Mouse (Mus musculus): ENCODE data around the gene Echs1. TPM values are rescaled to one million over a fixed set of nuclear protein-coding genes. Genes with fewer than 3 reads are reported as not detected.

The Echs1 gene
- total and polyA plus RNA-seq, 3 experiments, result 43.3 to 72.0 (median 47.8) TPM

GRCm38 (mm10) chr7:140153383-140153782, 37.1 kb upstream of the Echs1 start:
- Histone ChIP-seq H3K27me3 (replicated peaks) (peaks cover 12% of the 10 kb centered on the region), H3K4me3 (replicated peaks in 1 of 3; ENCODE audit: low read depth in 2 of 3, low read length in 2 of 3, poor library complexity in 1 of 3) (no peak overlapping the region), H3K9me3 (replicated peaks; ENCODE audit: low read length) (no peaks in the 10 kb centered on the region), H3K27ac (ENCODE audit: insufficient read depth, low read depth) (no peak overlapping the region), H3K36me3 (replicated peaks in 1 of 2; ENCODE audit: control insufficient read depth in 1 of 2, insufficient read depth in 1 of 2, low read length in 1 of 2) (peaks cover 9 to 43% of the 10 kb centered on the region in 2 experiments), H3K4me1 (ENCODE audit: control insufficient read depth in 1 of 2, insufficient read depth in 2 of 2) (no peaks in the 10 kb centered on the region), H3K79me2 (replicated peaks; ENCODE audit: control insufficient read depth, extremely low read depth, insufficient read depth, poor library complexity, severe bottlenecking) (no peaks in the 10 kb centered on the region), H3K9ac (ENCODE audit: insufficient read depth, low read depth) (no peak overlapping the region), H3K4me2 (ENCODE audit: insufficient read depth, low read depth, poor library complexity, severe bottlenecking) (no peak overlapping the region)
- DNase-seq (ENCODE audit: extremely low read depth), result no peak
- in situ Hi-C loops (cut with MboI; ENCODE audit: low pct_ligation_motif_present, low pct_unique_long_range_greater_than_20kb, low sequenced_read_pairs) (no loop called here), dilution Hi-C loops (cut with MboI; ENCODE audit: extremely low pct_ligation_motif_present, extremely low pct_unique_long_range_greater_than_20kb, low sequenced_read_pairs) (no loop called here)
- TF ChIP-seq ZC3H11A (IDR thresholded peaks at IDR 0.05; ENCODE audit: low read depth, low read length), result no peak
- TF ChIP-seq POLR2AphosphoS2 (IDR thresholded peaks at IDR 0.05; ENCODE audit: low read depth, low read length), result no peak
- TF ChIP-seq NELFE (IDR thresholded peaks at IDR 0.05; ENCODE audit: low read depth, low read length), result no peak
- TF ChIP-seq MXI1 (IDR thresholded peaks at IDR 0.05; ENCODE audit: low read depth, low read length), result no peak
- no peak for TF ChIP-seq GABPA (IDR thresholded peaks at IDR 0.05; ENCODE audit: insufficient replicate concordance, low read depth, low read length)
- TF ChIP-seq USF2 (conservative IDR thresholded peaks at IDR 0.05; ENCODE audit: low read depth, low read length), result no peak
- no peak for TF ChIP-seq ZNF384 (IDR thresholded peaks at IDR 0.05; ENCODE audit: low read depth, low read length)
- no peak for TF ChIP-seq KAT2A (IDR thresholded peaks at IDR 0.05; ENCODE audit: insufficient replicate concordance, low read length)
- no peak for TF ChIP-seq BHLHE40 (IDR thresholded peaks at IDR 0.05; ENCODE audit: low read depth, low read length)

GRCm38 (mm10) chr7:140144550-140144949, 28.3 kb upstream of the Echs1 start:
- in situ Hi-C loops (cut with MboI; ENCODE audit: low pct_ligation_motif_present, low pct_unique_long_range_greater_than_20kb, low sequenced_read_pairs), result no loop called here
- Histone ChIP-seq H3K36me3 (replicated peaks in 1 of 2; ENCODE audit: control insufficient read depth in 1 of 2, insufficient read depth in 1 of 2, low read length in 1 of 2) (peaks cover 18 to 73% of the 10 kb centered on the region in 2 experiments), H3K27ac (ENCODE audit: insufficient read depth, low read depth) (no peak overlapping the region), H3K4me3 (replicated peaks in 1 of 3; ENCODE audit: low read depth in 2 of 3, low read length in 2 of 3, poor library complexity in 1 of 3) (no peak overlapping the region), H3K4me2 (ENCODE audit: insufficient read depth, low read depth, poor library complexity, severe bottlenecking) (no peak overlapping the region), H3K27me3 (replicated peaks) (no peaks in the 10 kb centered on the region), H3K9me3 (replicated peaks; ENCODE audit: low read length) (no peaks in the 10 kb centered on the region), H3K9ac (ENCODE audit: insufficient read depth, low read depth) (no peak overlapping the region), H3K79me2 (replicated peaks; ENCODE audit: control insufficient read depth, extremely low read depth, insufficient read depth, poor library complexity, severe bottlenecking) (no peaks in the 10 kb centered on the region), H3K4me1 (ENCODE audit: control insufficient read depth in 1 of 2, insufficient read depth in 2 of 2) (peaks cover 0 to 7% of the 10 kb centered on the region in 2 experiments; a peak in 1 of 4 replicates)
- dilution Hi-C loops (cut with MboI; ENCODE audit: extremely low pct_ligation_motif_present, extremely low pct_unique_long_range_greater_than_20kb, low sequenced_read_pairs), result no loop called here
- TF ChIP-seq CTCF (conservative IDR thresholded peaks at IDR 0.05 in 1 of 2, IDR thresholded peaks at IDR 0.05 in 1 of 2; ENCODE audit: low read depth in 2 of 2, low read length in 2 of 2) (no peak), GABPA (IDR thresholded peaks at IDR 0.05; ENCODE audit: insufficient replicate concordance, low read depth, low read length) (no peak), E2F4 (IDR thresholded peaks at IDR 0.05; ENCODE audit: insufficient replicate concordance, low read depth, low read length) (no peak), MAZ (IDR thresholded peaks at IDR 0.05; ENCODE audit: low read depth, low read length) (no peak), RAD21 (IDR thresholded peaks at IDR 0.05; ENCODE audit: low read depth, low read length) (no peak), JUN (IDR thresholded peaks at IDR 0.05; ENCODE audit: insufficient read depth, low read depth, low read length) (no peak), KAT2A (IDR thresholded peaks at IDR 0.05; ENCODE audit: insufficient replicate concordance, low read length) (no peak), TCF12 (IDR thresholded peaks at IDR 0.05; ENCODE audit: low read depth, low read length) (no peak), MXI1 (IDR thresholded peaks at IDR 0.05; ENCODE audit: low read depth, low read length) (no peak), USF2 (conservative IDR thresholded peaks at IDR 0.05; ENCODE audit: low read depth, low read length) (no peak), USF1 (IDR thresholded peaks at IDR 0.05; ENCODE audit: low read depth, low read length) (no peak), MYC (IDR thresholded peaks at IDR 0.05; ENCODE audit: low read depth, low read length) (no peak), MAFK (IDR thresholded peaks at IDR 0.05; ENCODE audit: insufficient replicate concordance, low read length) (no peak)
- no peak for DNase-seq (ENCODE audit: extremely low read depth)

Data from CH12.LX (cell line).